Mouse (Mus musculus): ENCODE measurements around the gene Gabarapl2. TPM values are rescaled to one million over a fixed set of nuclear protein-coding genes. Genes with fewer than 3 reads are reported as not detected.
"Not testable (repeated sequence)": the region's sequence is repeated elsewhere in the genome, so short reads cannot be mapped to it uniquely, and the experiment has no call there.

Gene Gabarapl2
- polyA plus RNA-seq, 1 experiment from 2014 or later = 278 TPM

- Histone ChIP-seq H3K4me2 (ENCODE audit: low read depth, low read length, severe bottlenecking) (no peak overlapping the region; the same call in 1 of the 2 replicates), H3K9ac (ENCODE audit: low read length) (no peak overlapping the region), H3K36me3 (ENCODE audit: control insufficient read depth, insufficient read depth, low read length) (no peaks in the 10 kb centered on the region), H3K4me1 (replicated peaks; ENCODE audit: control insufficient read depth, insufficient read depth, low read length) (peaks cover 9% of the 10 kb centered on the region), H3K4me3 (ENCODE audit: low read depth, low read length) (no peak overlapping the region), H3K9me3 (ENCODE audit: control insufficient read depth, low read length) (no peaks in the 10 kb centered on the region), H3K27ac (ENCODE audit: low read depth, low read length) (no peak overlapping the region), H3K27me3 (ENCODE audit: control insufficient read depth, insufficient read depth, low read length) (no peaks in the 10 kb centered on the region)
- ATAC-seq (replicated peaks; ENCODE audit: low FRiP score) (no peak), DNase-seq (ENCODE audit: low spot score) (no peak)
- 88% methylated on average over 16 of the region's 16 CpGs for WGBS
These were observed 8.8 kb upstream of the Gabarapl2 start for GRCm38 (mm10) chr8:111931721-111932120.

DNA sequence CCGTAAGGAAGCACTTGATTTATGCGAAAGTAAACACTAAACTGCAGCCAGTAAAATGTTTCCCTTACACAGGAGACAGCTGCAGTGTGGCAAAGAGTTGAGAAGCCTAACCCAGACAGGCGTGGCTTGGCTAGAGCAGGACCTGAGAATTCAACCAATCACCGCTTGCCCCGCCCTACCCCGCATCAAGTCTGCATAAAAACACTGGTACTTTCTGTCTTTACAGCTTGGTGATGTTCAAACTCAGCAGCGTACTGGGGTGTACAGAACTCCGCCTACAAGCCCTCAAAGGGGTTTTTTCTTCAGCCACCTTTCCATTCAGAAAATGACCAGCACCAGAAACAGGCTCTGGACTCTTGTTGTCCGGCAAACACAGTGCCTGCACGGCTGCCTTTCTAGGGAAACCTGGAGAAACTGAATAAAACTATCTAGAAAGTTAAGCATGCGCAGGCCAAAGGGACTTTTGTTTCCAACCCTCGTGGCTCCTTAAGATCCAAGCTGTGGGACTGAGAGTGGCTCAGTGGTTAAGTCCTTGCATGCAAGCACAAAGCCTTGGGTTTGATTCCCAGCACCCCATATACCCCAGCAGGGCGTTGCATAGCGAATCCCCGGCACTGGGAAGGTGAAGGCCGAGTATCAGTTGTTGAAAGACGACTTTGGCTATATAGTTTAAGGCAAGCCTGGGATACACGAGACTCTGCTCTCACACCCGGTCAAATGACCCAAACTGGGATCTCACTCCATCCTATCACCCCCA, 7.7 kb upstream of the Gabarapl2 start:
- peak; percentile 63 for DNase-seq (ENCODE audit: low spot score)
- ATAC-seq (replicated peaks; ENCODE audit: low FRiP score) = peak; percentile 28; the same call in 1 of the 2 replicates
- Histone ChIP-seq H3K4me3 (ENCODE audit: low read depth, low read length) (peak overlapping the region; percentile 76), H3K4me2 (ENCODE audit: low read depth, low read length, severe bottlenecking) (peak overlapping the region; percentile 92), H3K9me3 (ENCODE audit: control insufficient read depth, low read length) (no peaks in the 10 kb centered on the region), H3K9ac (ENCODE audit: low read length) (peak overlapping the region; percentile 90), H3K36me3 (ENCODE audit: control insufficient read depth, insufficient read depth, low read length) (no peaks in the 10 kb centered on the region), H3K4me1 (replicated peaks; ENCODE audit: control insufficient read depth, insufficient read depth, low read length) (peaks cover 9% of the 10 kb centered on the region), H3K27me3 (ENCODE audit: control insufficient read depth, insufficient read depth, low read length) (no peaks in the 10 kb centered on the region), H3K27ac (ENCODE audit: low read depth, low read length) (peak overlapping the region; percentile 81)
- WGBS = 27% methylated on average over 19 of the region's 19 CpGs

DNA sequence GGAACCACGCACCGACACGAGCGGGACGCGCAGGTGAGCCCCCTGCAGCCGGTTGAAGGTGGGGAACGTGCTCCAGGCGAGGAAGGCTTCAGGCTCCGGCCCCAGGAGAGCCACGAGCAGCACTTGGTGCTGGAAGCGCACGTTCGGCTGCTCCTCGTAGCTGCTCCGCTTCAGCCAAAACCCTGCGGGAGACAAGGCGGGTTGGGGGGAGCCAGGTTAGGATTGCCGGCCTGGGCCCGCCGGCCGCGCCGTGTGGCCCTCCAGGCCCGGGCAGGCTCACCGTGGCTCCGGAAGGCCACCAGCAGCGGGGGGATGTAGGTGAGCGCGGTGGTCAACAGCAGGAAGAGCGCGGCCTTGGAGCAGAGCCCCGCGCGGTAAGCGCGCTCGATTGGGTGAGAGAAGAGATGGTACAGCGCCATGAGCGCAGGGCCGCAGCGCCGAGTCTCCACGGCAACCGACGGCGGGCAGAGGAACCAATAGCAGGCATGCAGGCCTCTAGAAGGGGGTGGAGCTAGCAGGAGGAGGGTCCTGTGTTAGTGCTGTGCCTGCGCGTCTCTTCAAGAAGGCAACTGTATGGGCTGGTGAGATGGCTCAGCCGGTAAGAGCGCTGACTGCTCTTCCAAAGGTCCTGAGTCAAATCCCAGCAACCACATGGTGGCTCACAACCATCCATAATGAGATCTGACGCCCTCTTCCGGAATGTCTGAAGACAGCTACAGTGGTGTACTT, 7.0 kb upstream of the Gabarapl2 start, which contains the start of gene Tmem231:
Gene Tmem231, minus strand, starts transcription at position 534 of the 729 bp plus-strand sequence.
- peak within 1 kb of the TSS; percentile 92 for H3K4me2 ChIP-seq (ENCODE audit: low read depth, low read length, severe bottlenecking)
- H3K36me3 ChIP-seq (ENCODE audit: control insufficient read depth, insufficient read depth, low read length) = no peaks in the 10 kb centered on the region
- H3K27me3 ChIP-seq (ENCODE audit: control insufficient read depth, insufficient read depth, low read length) = no peaks in the 10 kb centered on the region
- H3K9ac ChIP-seq (ENCODE audit: low read length) = peak within 1 kb of the TSS; percentile 90
- H3K4me3 ChIP-seq (ENCODE audit: low read depth, low read length) = peak within 1 kb of the TSS; percentile 76
- peaks cover 9% of the 10 kb centered on the region for H3K4me1 ChIP-seq (replicated peaks; ENCODE audit: control insufficient read depth, insufficient read depth, low read length)
- WGBS = 1% methylated on average over 53 of the region's 53 CpGs
- ATAC-seq (replicated peaks; ENCODE audit: low FRiP score) = peak; percentile 100
- peak within 1 kb of the TSS; percentile 81 for H3K27ac ChIP-seq (ENCODE audit: low read depth, low read length)
- H3K9me3 ChIP-seq (ENCODE audit: control insufficient read depth, low read length) = no peaks in the 10 kb centered on the region
- DNase-seq (ENCODE audit: low spot score) = peak; percentile 94

- H3K36me3 ChIP-seq (ENCODE audit: control insufficient read depth, insufficient read depth, low read length) = no peaks in the 10 kb centered on the region
- no peak overlapping the region for H3K4me3 ChIP-seq (ENCODE audit: low read depth, low read length)
- peaks cover 9% of the 10 kb centered on the region for H3K4me1 ChIP-seq (replicated peaks; ENCODE audit: control insufficient read depth, insufficient read depth, low read length)
- H3K27ac ChIP-seq (ENCODE audit: low read depth, low read length) = no peak overlapping the region
- no peaks in the 10 kb centered on the region for H3K27me3 ChIP-seq (ENCODE audit: control insufficient read depth, insufficient read depth, low read length)
- 96% methylated on average over 2 of the region's 2 CpGs for WGBS
- no peak overlapping the region; the same call in 1 of the 2 replicates for H3K9ac ChIP-seq (ENCODE audit: low read length)
- no peaks in the 10 kb centered on the region for H3K9me3 ChIP-seq (ENCODE audit: control insufficient read depth, low read length)
- H3K4me2 ChIP-seq (ENCODE audit: low read depth, low read length, severe bottlenecking) = no peak overlapping the region
- DNase-seq (ENCODE audit: low spot score) = no peak
- ATAC-seq (replicated peaks; ENCODE audit: low FRiP score) = no peak
These were observed 6.3 kb upstream of the Gabarapl2 start for GRCm38 (mm10) chr8:111934201-111934600.

DNA sequence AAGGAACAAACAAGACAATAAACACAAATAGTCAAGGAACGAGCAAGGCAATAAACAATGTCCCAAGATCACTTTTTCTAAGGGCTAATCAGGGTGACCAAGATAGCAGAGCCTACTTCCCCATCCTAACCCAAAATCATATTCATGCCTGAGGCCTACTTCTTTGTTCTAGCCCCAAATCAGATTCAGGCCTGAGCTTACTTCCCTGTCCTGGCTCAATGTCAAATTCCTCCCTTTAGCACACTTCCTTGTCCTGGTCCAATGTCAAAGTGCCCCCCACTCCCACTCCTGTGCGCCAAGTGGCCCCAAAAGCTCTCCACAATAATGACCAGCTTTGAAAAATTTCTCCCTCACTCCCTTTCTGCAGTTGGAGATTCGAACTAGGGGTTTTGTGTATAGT, 3.3 kb upstream of the Gabarapl2 start:
- Histone ChIP-seq H3K9ac (ENCODE audit: low read length) (no peak overlapping the region), H3K4me1 (replicated peaks; ENCODE audit: control insufficient read depth, insufficient read depth, low read length) (peaks cover 16% of the 10 kb centered on the region), H3K4me2 (ENCODE audit: low read depth, low read length, severe bottlenecking) (no peak overlapping the region), H3K9me3 (ENCODE audit: control insufficient read depth, low read length) (no peaks in the 10 kb centered on the region), H3K27ac (ENCODE audit: low read depth, low read length) (no peak overlapping the region), H3K27me3 (ENCODE audit: control insufficient read depth, insufficient read depth, low read length) (no peaks in the 10 kb centered on the region), H3K36me3 (ENCODE audit: control insufficient read depth, insufficient read depth, low read length) (no peaks in the 10 kb centered on the region), H3K4me3 (ENCODE audit: low read depth, low read length) (no peak overlapping the region)
- ATAC-seq (replicated peaks; ENCODE audit: low FRiP score) = no peak
- DNase-seq (ENCODE audit: low spot score) = no peak
- WGBS = 73% methylated on average over 3 of the region's 3 CpGs

- not testable (repeated sequence) for DNase-seq (ENCODE audit: low spot score); H3K36me3 ChIP-seq (ENCODE audit: control insufficient read depth, insufficient read depth, low read length); H3K4me2 ChIP-seq (ENCODE audit: low read depth, low read length, severe bottlenecking); ATAC-seq (replicated peaks; ENCODE audit: low FRiP score); H3K27ac ChIP-seq (ENCODE audit: low read depth, low read length); H3K9ac ChIP-seq (ENCODE audit: low read length); H3K27me3 ChIP-seq (ENCODE audit: control insufficient read depth, insufficient read depth, low read length); H3K4me3 ChIP-seq (ENCODE audit: low read depth, low read length); H3K4me1 ChIP-seq (replicated peaks; ENCODE audit: control insufficient read depth, insufficient read depth, low read length); H3K9me3 ChIP-seq (ENCODE audit: control insufficient read depth, low read length)
- 89% methylated on average over 8 of the region's 9 CpGs for WGBS
These were observed 2.2 kb upstream of the Gabarapl2 start for GRCm38 (mm10) chr8:111938076-111938985.

DNA sequence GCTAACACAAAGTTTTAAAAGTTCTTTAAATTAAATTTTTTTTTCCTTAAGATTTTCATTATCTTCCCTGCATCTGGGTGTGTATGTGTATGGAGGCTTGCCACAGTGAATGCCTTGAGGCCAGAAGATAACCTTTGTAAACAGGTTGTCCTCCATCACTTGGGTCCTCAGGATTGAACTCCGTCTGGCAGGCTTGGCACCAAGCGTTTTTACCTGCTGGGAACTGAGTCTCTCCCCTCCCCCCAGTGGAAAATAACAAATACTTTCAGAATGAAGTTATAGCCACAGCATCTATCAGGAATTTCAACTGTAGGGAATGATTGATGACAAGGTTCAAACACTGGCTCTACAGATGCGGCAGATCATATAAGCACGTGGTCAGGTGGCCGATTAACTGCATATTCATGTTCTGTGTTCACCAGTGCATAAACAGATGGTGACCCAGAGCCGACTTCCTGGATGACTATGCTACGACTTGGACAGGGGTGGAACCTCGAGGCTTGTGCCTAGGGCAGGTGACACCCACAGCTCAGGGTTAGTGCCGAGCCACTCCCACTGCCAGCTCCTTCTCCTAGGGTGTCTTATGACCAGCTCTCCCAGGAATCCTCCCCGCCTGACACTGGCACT, 874 bp upstream of the Gabarapl2 start:
- ATAC-seq (replicated peaks; ENCODE audit: low FRiP score) = peak; percentile 63
- no peak overlapping the region for H3K27ac ChIP-seq (ENCODE audit: low read depth, low read length)
- WGBS = 13% methylated on average over 10 of the region's 10 CpGs
- H3K4me1 ChIP-seq (replicated peaks; ENCODE audit: control insufficient read depth, insufficient read depth, low read length) = peaks cover 8% of the 10 kb centered on the region; the same call in 1 of the 2 replicates
- peak overlapping the region; percentile 99 for H3K4me3 ChIP-seq (ENCODE audit: low read depth, low read length)
- H3K27me3 ChIP-seq (ENCODE audit: control insufficient read depth, insufficient read depth, low read length) = no peaks in the 10 kb centered on the region
- peak; percentile 59 for DNase-seq (ENCODE audit: low spot score)
- peaks cover 3% of the 10 kb centered on the region; the same call in 1 of the 2 replicates for H3K36me3 ChIP-seq (ENCODE audit: control insufficient read depth, insufficient read depth, low read length)
- no peaks in the 10 kb centered on the region for H3K9me3 ChIP-seq (ENCODE audit: control insufficient read depth, low read length)
- peak overlapping the region; percentile 45; the same call in 1 of the 2 replicates for H3K9ac ChIP-seq (ENCODE audit: low read length)
- peak overlapping the region; percentile 78 for H3K4me2 ChIP-seq (ENCODE audit: low read depth, low read length, severe bottlenecking)

Data from forebrain, embryonic 11.5 days (tissue).